17 mouse cellular contexts compared by ENCODE assay signal in genomic region chr17:15055925-15056324, GRCm38 (mm10). TPM values are rescaled to one million over a fixed set of nuclear protein-coding genes. Genes with fewer than 3 reads are reported as not detected.
DNase-seq lines count a peak whose midpoint lies in the region; ATAC-seq lines count a peak whose summit lies in the region.
"Had no signal": no experiment of that assay in that cellular context is flagged by ENCODE, and none has a peak within 500 bp of the region (broad histone marks: within the 10 kb centered on the region; RNA-seq: fewer than 3 reads in every experiment).

No protein-coding gene starts in this region.

- intact Hi-C loops in heart, postnatal 14 days (cut with DNase I), result no loop called here

- no peak for ATAC-seq in erythroid progenitor cell, adult 5-6 weeks (replicated peaks; ENCODE audit: low FRiP score, poor library complexity, severe bottlenecking)
- ATAC-seq: intestine, embryonic 16.5 days; liver, embryonic 12.5 days; midbrain, embryonic 16.5 days had no signal

- H3K4me3 ChIP-seq in heart, embryonic 10.5 days, result no peak overlapping the region
- H3K4me3 ChIP-seq: liver, embryonic 12.5 days; neural tube, embryonic 13.5 days had no signal

- peaks cover 15% of the 10 kb centered on the region for H3K4me1 ChIP-seq in heart, embryonic 10.5 days
- H3K4me1 ChIP-seq: neural tube, embryonic 13.5 days had no signal

- H3K27me3 ChIP-seq in heart, embryonic 10.5 days (ENCODE audit: insufficient read depth, poor library complexity, severe bottlenecking), result peaks cover 7% of the 10 kb centered on the region; the same call in 1 of the 2 replicates
- H3K27me3 ChIP-seq: liver, embryonic 12.5 days; neural tube, embryonic 13.5 days had no signal

- H3K27ac ChIP-seq in heart, embryonic 10.5 days, result no peak overlapping the region
- H3K27ac ChIP-seq: liver, embryonic 12.5 days; neural tube, embryonic 13.5 days had no signal

- H3K9me3 ChIP-seq in heart, embryonic 10.5 days, result no peaks in the 10 kb centered on the region
- H3K9me3 ChIP-seq: liver, embryonic 12.5 days; neural tube, embryonic 13.5 days had no signal

- DNase-seq in heart, embryonic 10.5 days (ENCODE audit: low spot score), result peak; percentile 61
- DNase-seq in heart, postnatal 14 days, result no peak
- peak; percentile 59 for DNase-seq in right cerebral cortex, adult 18-20 months
- DNase-seq in right cerebral cortex, postnatal 4 days, result no peak
- peak; percentile 80 for DNase-seq in layer of hippocampus, adult 11-12 months (ENCODE audit: low spot score)
- peak; percentile 61 to 70 for DNase-seq in right cerebral cortex, postnatal 10 days (ENCODE audit: low spot score in 2 of 2)
- DNase-seq in cerebellum, adult 11 months, result no peak
- DNase-seq: cerebellum, adult 9-11 months; heart, adult 18-20 months; kidney, postnatal 36 days; thymus, postnatal 4 days had no signal

- H3K36me3 ChIP-seq in heart, embryonic 10.5 days, result peaks cover 17% of the 10 kb centered on the region

- 85% methylated on average over 4 of the region's 4 CpGs for WGBS in heart, embryonic 10.5 days

RNA-seq across cellular contexts. Expression of gene Gm3448, which starts 14.6 kb away (rescaled TPM):
- polyA plus RNA-seq in heart, embryonic 10.5 days (2016; fragmentation: Nextera tagmentation; extraction: Ambion mirVana), result 2.7 and 3.2 TPM in 2 replicates
- total RNA-seq in heart, postnatal 14 days (2021), result 1 to 10 TPM; 1.3 to 1.6 TPM
- 2.2 and 2.9 TPM in 2 replicates for total RNA-seq in erythroid progenitor cell, adult 5-6 weeks (2015; ENCODE audit: low replicate concordance)
- 2.8 and 11.4 TPM in 2 replicates for total RNA-seq in erythroid progenitor cell, adult 5-6 weeks (2017; ENCODE audit: low replicate concordance)

RNA-seq across cellular contexts. Expression of gene Tcte3, which starts 14.6 kb away (rescaled TPM):
- 0.60 and 0.83 TPM in 2 replicates for polyA plus RNA-seq in heart, embryonic 10.5 days (2016; fragmentation: Nextera tagmentation; extraction: Ambion mirVana)
- total RNA-seq in heart, postnatal 14 days (2021), result under 1 TPM in 1 of 2 experiments, not detected in 1; 1.00 TPM
- total RNA-seq in erythroid progenitor cell, adult 5-6 weeks (2015; ENCODE audit: low replicate concordance), result 14.8 TPM in 1 of 2 replicates, not detected in the other
- total RNA-seq in erythroid progenitor cell, adult 5-6 weeks (2017; ENCODE audit: low replicate concordance), result 4.1 TPM in 1 of 2 replicates, not detected in the other
- total RNA-seq: heart, postnatal 36 days had no signal

RNA-seq across cellular contexts. Expression of gene Ermard, which starts 14.9 kb away (rescaled TPM):
- 67.6 and 80.2 TPM in 2 replicates for polyA plus RNA-seq in heart, embryonic 10.5 days (2016; fragmentation: Nextera tagmentation; extraction: Ambion mirVana)
- 10 to 100 TPM; 29.0 to 33.6 TPM for total RNA-seq in heart, postnatal 14 days (2021)
- total RNA-seq in erythroid progenitor cell, adult 5-6 weeks (2015; ENCODE audit: low replicate concordance), result 90.5 and 91.5 TPM in 2 replicates
- total RNA-seq in erythroid progenitor cell, adult 5-6 weeks (2017; ENCODE audit: low replicate concordance), result 43.6 and 72.8 TPM in 2 replicates

RNA-seq across cellular contexts. Expression of gene Gm3435, which starts 45.9 kb away (rescaled TPM):
- 4.7 and 6.1 TPM in 2 replicates for polyA plus RNA-seq in heart, embryonic 10.5 days (2016; fragmentation: Nextera tagmentation; extraction: Ambion mirVana)
- 1 to 10 TPM; 1.4 to 1.5 TPM for total RNA-seq in heart, postnatal 14 days (2021)
- 5.4 TPM in 1 of 2 replicates, not detected in the other for total RNA-seq in erythroid progenitor cell, adult 5-6 weeks (2015; ENCODE audit: low replicate concordance)
- total RNA-seq in erythroid progenitor cell, adult 5-6 weeks (2017; ENCODE audit: low replicate concordance), result 0.26 and 5.4 TPM in 2 replicates

Comparison
In these comparisons a context has a peak if more than half of its experiments do, and no peak if none do; other contexts are left out.
1. DNase-seq: peak in heart, embryonic 10.5 days (single experiment), right cerebral cortex, adult 18-20 months (single experiment), layer of hippocampus, adult 11-12 months (single experiment) and right cerebral cortex, postnatal 10 days (2 of 2); none in heart, postnatal 14 days (0 of 2), right cerebral cortex, postnatal 4 days (single experiment) and cerebellum, adult 11 months (single experiment).